Mouse (Mus musculus) 3T3-L1 (cell line): Measurements from ENCODE around the gene Tmem229b.
"Not testable (repeated sequence)": the region's sequence is repeated elsewhere in the genome, so short reads cannot be mapped to it uniquely, and the experiment has no call there.

Experiments
- DNase-seq: peaks from one replicate; pipeline ENCODE4 v3.0.0-alpha.2; 2015; ENCODE audit warnings: low read depth, low spot score

Gene Tmem229b

DNA sequence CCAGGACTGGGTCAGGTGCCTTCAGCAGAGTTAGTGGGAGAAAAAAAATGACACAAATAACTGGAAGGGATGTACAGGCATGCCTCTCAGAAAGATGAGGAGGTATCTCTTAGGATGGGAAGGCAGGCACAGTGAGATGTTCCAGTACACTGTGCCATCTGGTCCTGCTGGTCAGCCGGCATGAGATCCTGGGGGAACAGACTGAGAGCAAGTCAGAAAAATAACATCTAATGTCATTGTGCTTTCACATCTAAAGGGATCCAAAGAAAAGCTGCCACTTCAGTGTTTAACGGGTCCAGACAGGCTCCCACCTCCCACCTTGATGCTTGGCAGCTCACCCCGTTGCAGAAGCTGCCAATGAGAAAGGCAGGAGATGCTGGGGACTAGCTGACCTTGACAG lies 54.9 kb downstream of the Tmem229b start:
- no peak for DNase-seq

DNA sequence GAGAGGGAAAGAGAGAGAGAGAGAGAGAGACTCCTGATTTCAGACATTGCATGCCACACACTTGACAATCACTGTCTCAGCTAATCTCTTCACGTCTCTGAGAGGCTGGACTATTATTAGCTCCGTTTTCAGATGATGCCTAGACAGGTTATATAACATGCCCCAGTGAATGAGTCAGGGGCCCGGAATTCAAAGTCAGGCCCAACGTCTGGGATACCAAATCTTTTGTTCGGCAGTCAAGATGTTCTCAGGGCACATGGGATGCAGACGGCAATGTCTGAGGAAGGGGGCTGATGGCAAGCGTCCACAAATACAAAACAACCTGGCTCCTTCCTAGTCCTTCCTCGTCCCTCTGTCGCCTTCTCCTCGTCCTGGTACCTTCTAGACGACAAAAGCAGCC lies 55.4 kb downstream of the Tmem229b start:
- peak; percentile 39 for DNase-seq

- no peak for DNase-seq
These were observed 59.8 kb downstream of the Tmem229b start for GRCm38 (mm10) chr12:78947661-78948060.

- no peak for DNase-seq
These were observed 60.3 kb downstream of the Tmem229b start for GRCm38 (mm10) chr12:78947161-78947560.

- no peak for DNase-seq
These were observed 64.5 kb downstream of the Tmem229b start for GRCm38 (mm10) chr12:78942931-78943330.

- peak; percentile 51 for DNase-seq
These were observed 67.3 kb downstream of the Tmem229b start for GRCm38 (mm10) chr12:78940081-78940480.

- DNase-seq: no peak
These were observed 67.9 kb downstream of the Tmem229b start for GRCm38 (mm10) chr12:78939393-78940037.

GRCm38 (mm10) chr12:78936494-78936893 lies 70.9 kb downstream of the Tmem229b start:
- DNase-seq: no peak

GRCm38 (mm10) chr12:78929900-78930299 lies 77.5 kb downstream of the Tmem229b start:
- DNase-seq: no peak

DNA sequence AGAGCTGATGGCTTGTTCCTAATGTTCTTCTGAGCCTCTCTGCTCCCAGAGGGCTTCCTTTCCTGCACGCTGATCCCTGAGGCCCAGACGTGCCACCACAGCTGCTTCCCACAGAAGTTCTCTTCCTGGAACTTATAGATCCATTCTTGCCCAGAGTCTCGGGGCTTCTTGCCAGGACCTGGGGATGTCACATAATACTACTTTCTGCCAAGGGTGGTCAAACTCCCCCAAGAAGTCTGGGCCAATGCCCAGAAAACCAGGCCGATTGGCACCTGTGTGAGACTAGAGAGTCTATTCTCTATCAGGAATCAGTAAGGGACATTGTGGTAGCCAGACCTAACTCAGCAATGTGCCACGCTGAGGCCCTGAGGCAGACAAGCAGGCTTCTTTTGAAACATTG lies 80.1 kb downstream of the Tmem229b start:
- no peak for DNase-seq

- DNase-seq: no peak
These were observed 83.8 kb downstream of the Tmem229b start for GRCm38 (mm10) chr12:78923539-78924189.

DNA sequence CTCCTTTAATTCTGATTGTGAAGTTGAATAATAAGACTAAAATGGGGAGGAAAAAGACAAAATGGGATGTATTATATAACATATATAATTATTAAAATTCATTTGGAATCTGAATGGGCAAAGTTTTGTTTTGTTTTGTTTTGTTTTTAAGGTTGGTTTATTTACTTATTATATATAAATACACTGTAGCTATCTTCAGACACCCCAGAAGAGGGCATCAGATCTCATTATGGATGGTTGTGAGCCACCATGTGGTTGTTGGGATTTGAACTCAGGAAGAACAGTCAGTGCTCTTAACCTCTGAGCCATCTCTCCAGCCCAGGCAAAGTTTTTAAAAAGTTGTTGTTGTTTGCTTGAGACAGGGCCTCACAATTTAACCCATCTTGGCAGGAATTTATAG lies 84.5 kb downstream of the Tmem229b start:
- not testable (repeated sequence) for DNase-seq

GRCm38 (mm10) chr12:78922058-78922457 lies 85.4 kb downstream of the Tmem229b start:
- DNase-seq: no peak

DNA sequence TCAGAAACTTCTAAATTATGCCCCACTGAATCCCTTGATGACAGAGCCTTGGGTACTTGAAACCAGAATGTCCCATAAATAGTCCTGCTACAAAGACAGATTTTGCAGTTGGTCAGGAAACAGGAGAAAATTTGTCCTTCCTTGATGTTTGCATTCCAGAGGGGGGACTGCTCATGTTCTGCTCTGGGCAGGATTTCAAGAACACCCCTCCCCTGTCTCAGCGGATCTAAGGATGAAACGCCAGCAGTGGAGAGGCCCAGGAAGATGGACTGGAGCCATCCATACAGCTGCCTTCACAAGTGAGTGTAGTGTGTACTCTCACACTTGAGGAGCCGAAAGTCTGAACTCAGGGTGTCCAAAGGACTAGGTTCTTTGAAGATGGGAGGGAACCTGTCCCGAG lies 86.0 kb downstream of the Tmem229b start:
- no peak for DNase-seq

DNA sequence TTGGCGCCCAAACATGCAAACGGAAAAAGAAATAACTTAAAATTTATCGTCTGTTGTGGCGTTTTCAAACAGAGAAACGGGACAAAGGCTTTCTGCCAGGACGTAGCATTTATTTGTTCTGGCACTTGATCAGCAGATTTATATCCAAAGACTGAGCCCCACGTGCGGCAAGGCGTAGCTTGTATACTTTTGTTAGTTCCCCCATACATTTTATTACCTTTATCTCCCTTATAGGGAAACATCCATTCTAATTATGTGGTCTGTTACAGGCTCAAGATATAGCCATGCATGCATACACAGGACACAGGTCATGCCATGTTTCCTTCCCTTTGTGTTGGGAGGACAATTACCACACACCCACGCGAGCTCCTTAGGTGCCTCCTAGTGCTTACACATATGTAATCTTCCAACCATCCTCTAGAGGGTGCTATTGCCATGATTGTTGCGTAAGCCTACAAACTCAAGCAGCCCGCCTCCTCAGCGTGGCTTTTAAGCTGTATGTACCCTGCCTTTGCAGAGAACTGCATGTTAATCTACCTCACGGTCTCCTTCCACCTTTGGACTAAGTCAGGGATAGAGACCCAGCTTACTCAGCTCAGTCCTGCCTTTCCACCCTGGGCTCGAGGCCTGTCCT lies 88.2 kb downstream of the Tmem229b start:
- peak; percentile 71 for DNase-seq

- DNase-seq: peak; percentile 90
These were observed 89.0 kb downstream of the Tmem229b start for GRCm38 (mm10) chr12:78918227-78919078.

GRCm38 (mm10) chr12:78916278-78916677 lies 91.1 kb downstream of the Tmem229b start:
- no peak for DNase-seq

GRCm38 (mm10) chr12:78915561-78915960 lies 91.9 kb downstream of the Tmem229b start:
- DNase-seq: no peak

GRCm38 (mm10) chr12:78914458-78914857 lies 93.0 kb downstream of the Tmem229b start:
- DNase-seq: no peak
